Mouse (Mus musculus) embryo, embryonic 9.5 days (tissue): ENCODE measurements around the gene Lgals3.

Experiments used
- DNase-seq: peaks from one replicate; pipeline ENCODE4 v3.0.0-alpha.2; 2017; ENCODE audit errors: extremely low spot score

Gene Lgals3

GRCm38 (mm10) chr14:47369741-47370140, 2.2 kb downstream of the Lgals3 start:
- DNase-seq, result no peak

DNA sequence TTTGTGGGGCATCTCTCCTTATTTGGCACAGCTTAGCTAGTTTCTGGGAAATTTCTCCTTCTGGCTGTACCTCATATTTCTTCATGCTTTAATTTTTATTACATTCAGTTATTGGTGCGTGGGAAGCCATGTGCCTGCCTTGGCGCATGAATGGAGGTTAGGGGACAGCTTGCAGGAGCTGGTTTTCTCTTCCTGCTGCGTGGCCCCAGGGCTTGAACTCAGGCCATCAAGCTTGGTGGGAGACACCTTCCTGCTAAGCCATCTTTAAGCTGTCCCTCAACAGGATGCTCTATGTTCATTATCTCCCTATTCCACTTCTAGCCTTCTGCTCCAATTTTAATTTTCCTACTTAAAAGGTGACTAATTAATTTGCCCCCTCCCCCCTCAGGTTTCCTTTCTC, 3.2 kb downstream of the Lgals3 start:
- no peak for DNase-seq

DNA sequence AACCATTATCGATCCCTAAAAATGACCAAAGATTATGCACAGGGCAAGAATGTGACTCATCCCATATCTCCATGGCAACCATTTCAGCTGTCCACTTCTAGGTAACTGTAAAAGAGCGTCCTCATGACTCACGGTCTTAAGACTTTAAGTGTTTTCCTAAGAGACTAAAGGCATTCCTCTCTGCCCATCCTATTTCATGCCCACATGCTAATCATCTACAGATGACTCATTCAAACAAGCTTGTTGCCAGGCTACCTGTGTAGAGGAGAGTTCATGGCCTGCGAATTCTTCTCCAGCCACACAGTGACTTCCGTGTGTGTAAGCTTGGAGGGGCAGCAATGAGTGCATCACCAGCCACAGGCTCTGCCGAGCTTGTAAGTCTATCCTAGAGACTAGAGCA, 4.1 kb downstream of the Lgals3 start:
- DNase-seq, result no peak

GRCm38 (mm10) chr14:47373728-47374678, 6.5 kb downstream of the Lgals3 start:
- no peak for DNase-seq

GRCm38 (mm10) chr14:47376526-47376925, 9.0 kb downstream of the Lgals3 start:
- no peak for DNase-seq

DNA sequence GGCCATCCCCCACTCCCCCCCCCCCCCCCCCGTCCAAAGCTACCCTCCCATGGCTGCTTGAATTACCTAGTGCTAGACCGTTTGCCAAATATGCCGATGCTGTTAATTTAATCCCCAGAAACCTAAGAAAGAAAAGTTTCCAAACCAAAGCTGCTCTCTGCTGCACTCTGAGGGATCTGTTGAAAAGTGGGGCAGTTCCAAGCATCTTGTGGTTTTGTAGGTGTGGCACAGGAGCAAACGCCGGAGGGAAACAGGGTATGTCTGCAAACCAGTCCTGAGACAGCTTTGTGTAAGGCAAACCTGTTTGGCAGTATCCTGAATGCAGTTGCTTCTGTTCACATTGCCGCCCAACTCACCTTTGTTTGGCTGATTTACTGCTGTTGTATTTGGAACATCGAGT, 10.8 kb downstream of the Lgals3 start:
- no peak for DNase-seq

- no peak for DNase-seq
These were observed 16.4 kb downstream of the Lgals3 start for GRCm38 (mm10) chr14:47383911-47384310.

DNA sequence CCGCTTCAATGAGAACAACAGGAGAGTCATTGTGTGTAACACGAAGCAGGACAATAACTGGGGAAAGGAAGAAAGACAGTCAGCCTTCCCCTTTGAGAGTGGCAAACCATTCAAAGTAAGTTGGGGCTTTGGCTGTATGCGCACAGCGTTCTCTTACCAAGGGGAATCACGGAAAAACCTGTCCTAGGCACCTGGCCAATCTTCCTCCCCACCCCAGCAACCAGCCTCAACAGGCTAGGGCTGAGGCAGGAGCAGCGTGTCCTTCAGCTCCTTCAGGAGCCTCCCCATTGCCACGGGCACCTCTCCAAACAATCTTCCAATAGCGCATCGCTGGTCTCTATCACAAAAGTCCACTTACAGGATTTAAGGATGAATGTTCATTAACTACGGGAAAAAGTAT, 17.1 kb downstream of the Lgals3 start:
- no peak for DNase-seq

DNA sequence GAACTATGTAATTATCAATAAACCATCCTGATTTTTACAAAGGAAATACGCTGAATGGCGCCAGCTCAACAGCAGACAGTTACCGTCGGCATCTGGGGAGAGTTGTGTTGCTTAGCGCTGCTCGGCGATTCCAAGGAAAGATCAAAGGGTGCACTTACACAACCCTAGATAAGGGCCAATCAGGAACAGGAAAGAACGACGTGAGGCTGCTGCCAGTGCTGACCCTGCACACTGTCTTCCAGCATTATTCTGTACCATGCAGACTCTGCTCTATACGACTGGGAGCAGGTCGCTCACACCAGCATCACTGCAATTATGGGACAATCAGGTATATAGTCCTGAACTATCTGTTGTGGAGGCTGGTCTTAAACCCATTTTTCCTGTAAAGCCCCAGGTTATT, 18.6 kb downstream of the Lgals3 start:
- no peak for DNase-seq

GRCm38 (mm10) chr14:47393354-47394094, 26.0 kb downstream of the Lgals3 start:
- DNase-seq, result no peak

- DNase-seq, result no peak
These were observed 27.5 kb downstream of the Lgals3 start for GRCm38 (mm10) chr14:47395007-47395406.

DNA sequence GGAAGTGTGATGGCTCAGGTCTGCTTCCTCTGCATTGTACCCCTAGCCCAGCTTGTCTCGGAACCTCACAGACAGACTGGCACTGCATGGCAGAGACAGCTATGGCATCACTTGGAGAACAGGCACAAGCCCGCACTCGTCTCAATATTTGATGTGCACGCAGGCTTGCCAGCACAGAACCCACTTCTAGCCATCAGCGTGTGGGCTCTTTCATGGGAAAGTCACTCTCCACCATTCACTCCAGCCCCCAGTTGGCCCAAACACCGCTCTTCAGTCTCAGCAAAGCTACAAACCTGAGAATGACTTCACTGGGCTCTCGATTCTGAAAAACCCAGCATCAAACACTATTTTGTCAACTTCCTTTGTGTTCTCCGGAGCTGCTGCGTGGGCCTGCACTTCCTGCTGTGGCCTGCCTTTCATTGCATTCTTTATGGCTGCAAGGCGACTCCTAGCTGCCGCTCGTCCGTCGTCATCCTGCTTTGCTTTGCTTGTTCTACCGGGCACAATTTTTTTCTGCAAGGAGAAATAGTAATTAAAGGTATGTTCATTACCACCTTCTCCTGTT, 28.0 kb downstream of the Lgals3 start:
- no peak for DNase-seq

GRCm38 (mm10) chr14:47396165-47396652, 28.7 kb downstream of the Lgals3 start:
- DNase-seq, result peak; percentile 28

DNA sequence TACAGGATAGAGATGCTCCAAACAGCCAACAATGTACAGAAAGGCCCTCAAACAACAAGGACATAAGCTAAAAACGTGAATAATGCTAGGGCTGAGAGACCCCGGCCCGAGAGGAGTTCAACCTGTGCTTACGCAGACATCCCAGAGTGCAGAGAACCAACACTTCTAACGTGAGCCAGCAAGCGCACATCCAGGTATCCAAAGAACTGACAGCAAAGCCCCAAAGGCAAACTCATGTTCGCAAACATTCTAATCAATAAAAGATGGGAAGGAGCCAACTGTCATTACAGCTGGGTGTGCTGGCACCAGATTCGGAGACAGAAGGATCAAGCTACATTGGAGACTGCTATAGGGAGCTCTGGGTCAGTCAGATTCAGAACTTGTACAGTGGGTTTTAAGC, 35.2 kb downstream of the Lgals3 start:
- no peak for DNase-seq

GRCm38 (mm10) chr14:47406000-47406399, 38.4 kb downstream of the Lgals3 start:
- no peak for DNase-seq

DNA sequence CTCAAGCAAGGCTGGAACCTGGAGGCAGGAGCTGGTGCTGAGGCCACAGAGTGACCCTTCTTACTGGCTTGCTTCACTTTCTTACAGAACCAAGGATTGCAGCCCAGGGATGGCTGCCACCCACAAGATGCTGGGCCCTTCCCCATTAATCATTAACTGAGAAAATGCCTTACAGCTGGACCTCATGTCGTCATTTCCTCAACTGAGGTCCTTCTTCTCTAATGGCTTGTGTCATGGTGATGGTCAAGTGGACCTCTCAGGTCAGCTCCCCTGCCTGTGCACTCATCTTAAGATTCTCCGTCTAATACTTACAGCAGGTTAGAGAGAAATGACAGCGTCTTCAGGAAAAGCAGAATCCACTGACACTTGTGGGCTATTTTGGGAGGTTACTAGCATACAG, 49.8 kb downstream of the Lgals3 start:
- DNase-seq, result no peak

DNA sequence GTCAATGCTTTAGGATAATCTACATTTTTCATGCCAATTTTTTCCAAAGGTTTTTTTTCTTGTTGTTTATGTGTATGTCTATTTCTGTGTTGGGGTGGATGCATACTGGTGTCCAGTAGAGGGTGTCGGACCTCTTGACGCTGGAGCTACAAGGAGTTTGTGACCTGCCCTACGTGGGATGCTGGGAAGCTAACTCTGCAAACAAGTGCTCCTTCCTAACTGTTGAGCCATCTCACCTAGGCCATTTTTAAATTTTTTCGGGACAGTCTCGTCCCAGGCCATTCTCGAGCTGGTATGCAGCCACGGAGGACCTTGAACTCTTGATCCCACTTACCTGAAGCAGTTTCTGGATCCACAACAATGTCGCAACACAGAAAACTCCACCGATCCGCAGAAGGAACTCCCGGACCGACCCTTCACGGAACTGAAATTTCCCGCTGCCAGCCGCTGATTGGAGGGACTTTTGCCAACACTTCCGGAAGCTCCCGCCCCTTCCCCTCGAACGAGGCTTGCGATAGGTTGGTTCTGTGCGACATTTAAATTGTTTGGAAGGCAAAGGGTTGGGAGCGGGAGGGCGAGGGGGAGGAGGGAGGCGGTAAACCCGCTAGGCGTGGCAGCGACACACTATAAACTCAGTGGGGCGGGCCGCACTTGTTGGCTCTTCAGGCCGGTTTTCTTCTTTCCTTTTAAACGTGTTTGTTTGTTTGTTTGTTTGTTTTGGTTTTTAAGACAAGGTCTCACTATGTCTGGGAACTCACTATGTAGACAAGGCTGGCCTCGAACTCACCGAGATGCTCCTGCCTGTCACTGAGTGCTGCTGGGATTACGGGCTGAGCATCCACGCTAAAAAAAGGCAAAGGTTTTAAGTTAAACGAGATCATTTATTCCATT, 50.5 kb downstream of the Lgals3 start, which contains the start of gene Dlgap5:
Gene Dlgap5 (minus strand): TSS at position 633 of the 891 bp plus-strand sequence.
- peak; percentile 93 for DNase-seq

- no peak for DNase-seq
These were observed 51.1 kb downstream of the Lgals3 start for GRCm38 (mm10) chr14:47418666-47418991.

DNA sequence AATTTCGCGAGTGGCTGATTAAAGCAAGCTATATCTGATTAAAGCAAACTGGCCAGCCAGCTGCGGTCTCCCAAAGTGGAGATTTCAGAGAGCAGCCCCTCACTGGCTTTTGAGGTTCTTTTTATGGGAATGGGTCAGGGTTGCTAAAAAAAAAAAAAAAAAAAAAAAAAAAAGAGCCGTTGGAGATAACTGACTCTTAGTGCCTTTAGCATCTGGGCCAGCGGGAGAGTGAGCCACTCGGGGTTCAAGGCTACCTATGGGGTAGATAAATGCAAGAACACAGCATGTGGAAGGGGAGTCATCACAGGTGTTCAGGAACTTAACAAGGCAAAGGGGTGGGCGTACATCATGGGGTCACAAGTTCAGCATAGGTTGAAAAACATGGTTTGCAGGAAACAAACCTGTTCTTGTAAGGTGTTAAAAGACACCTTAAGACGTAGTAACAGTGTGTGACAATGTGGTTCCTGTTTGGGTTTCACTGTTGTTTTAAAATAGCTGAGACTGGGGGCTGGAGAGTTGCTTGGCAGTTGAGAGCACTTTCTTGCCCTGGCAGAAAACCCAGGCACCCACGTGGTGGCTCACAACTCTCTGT, 51.6 kb downstream of the Lgals3 start:
- no peak for DNase-seq

- no peak for DNase-seq
These were observed 52.2 kb downstream of the Lgals3 start for GRCm38 (mm10) chr14:47419723-47420276.

- DNase-seq, result no peak
These were observed 54.1 kb downstream of the Lgals3 start for GRCm38 (mm10) chr14:47421606-47422005.
